Mouse (Mus musculus): ENCODE data around the gene Rnf32.

DNA sequence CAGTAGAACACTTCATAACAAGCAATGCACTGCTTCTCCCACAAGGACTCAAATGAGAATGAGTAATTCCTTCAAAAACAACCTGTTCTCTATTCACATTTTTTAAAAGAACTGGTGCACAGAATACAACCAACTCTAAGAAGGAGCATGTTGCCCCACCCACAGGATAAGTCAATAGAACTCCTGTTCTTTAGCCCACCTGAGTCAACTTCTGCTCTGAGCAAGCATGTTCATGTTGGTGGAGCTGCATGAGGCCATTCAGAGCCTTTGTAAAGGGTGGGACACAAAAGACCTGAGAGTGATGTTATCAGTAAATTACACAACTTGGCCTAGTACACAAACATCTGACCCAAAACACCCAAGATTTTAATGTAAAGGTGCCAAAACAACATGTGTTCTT lies 42.6 kb downstream of the Rnf32 start:
- TF ChIP-seq CTCF (IDR thresholded peaks at IDR 0.05; ENCODE audit: low read depth) (peak; percentile 11; the same call in 1 of the 2 replicates), EP300 (optimal IDR thresholded peaks at IDR 0.05) (peak; percentile 28)

All from stomach, postnatal 0 days (tissue).